Mouse (Mus musculus): ENCODE measurements around the gene Odr4. TPM values are rescaled to one million over a fixed set of nuclear protein-coding genes. Genes with fewer than 3 reads are reported as not detected.

Gene Odr4
- polyA plus RNA-seq, 1 experiment: 3.4 TPM

DNA sequence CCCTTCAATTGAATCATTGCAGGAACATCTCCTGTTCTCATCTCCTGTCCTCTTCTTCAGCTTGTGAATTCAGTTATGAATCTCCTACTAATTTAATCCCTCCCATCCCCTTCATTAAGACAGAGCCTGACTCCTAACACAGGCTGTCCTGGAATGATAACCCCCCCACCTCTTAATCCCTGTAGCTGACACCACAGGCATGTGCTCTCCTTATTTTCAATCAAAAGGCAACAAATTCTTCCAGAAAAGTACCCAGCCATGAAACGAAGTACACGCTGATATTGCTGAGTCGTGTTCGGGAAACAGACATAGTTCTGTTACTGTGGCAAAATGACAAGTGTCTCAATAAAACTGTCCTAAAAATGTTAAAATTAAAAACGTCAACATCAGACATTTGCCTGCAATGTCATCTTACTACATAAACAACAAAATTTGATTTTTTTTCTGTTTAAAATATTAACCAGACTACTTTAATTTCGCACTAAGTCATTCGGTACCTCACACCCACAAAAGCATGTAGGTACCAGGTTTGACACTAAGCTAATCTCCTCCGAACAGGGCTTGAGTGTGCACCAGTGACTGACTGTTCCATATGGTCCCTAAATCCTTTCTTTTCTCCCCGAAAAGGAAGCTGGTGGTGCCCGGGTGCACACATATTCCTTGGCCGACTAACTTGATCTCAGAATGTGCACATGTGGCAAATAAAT, 796 bp downstream of the Odr4 start:
- DNase-seq: no peak
- H3K4me1 ChIP-seq (replicated peaks; ENCODE audit: control insufficient read depth, insufficient read depth, low read length): peaks cover 5% of the 10 kb centered on the region
- H3K27me3 ChIP-seq (ENCODE audit: control insufficient read depth, insufficient read depth, low read length): no peaks in the 10 kb centered on the region
- H3K27ac ChIP-seq (ENCODE audit: control insufficient read depth, insufficient read depth, low read length): peak overlapping the region; percentile 59; the same call in 1 of the 2 replicates
- WGBS: 8% methylated on average over 11 of the region's 11 CpGs
- H3K36me3 ChIP-seq (ENCODE audit: control insufficient read depth, insufficient read depth, low read length): peaks cover 4% of the 10 kb centered on the region
- no peak for TF ChIP-seq CTCF (IDR thresholded peaks at IDR 0.05; ENCODE audit: borderline replicate concordance, control insufficient read depth, extremely low read depth, insufficient read depth, low read length, poor library complexity)
- TF ChIP-seq POLR2A (IDR thresholded peaks at IDR 0.05; ENCODE audit: control insufficient read depth, extremely low read depth, insufficient read depth, low read length, poor library complexity): no peak
- peak overlapping the region; percentile 79 for H3K4me3 ChIP-seq (ENCODE audit: control insufficient read depth, insufficient read depth, low read length)

DNA sequence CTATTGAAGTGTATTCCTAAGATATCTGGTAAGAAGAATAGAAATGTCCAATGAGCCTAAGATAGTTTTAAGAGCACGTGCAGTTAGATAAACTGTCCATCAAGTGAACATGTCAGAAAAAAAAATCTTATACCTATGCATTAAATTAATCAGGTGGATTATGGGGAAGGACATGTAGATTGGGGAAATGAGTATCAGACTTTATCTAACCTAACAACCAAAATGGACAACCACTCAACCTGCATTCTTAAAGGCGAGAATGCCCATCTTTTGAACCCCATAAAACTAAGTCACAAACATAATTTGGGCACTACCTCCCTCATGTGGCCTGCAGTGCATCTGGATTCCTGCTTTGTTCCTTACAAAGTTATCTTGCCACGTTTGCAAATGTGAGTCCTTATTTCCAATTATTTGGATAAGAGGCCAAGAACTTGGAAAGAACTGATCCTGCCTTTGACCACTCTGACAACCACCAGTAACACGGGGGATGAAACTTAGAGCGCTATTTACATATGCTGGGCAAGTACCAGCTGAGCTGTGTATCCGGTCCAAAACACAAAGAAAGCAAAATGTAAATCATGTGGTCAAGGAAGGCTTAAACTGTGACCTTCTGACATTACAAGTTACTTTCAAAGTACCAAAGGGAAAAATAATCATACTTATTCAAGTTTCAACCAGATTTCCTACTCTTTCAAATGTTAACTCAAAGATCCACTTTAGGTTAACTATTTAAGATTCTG, 3.3 kb downstream of the Odr4 start:
- H3K27me3 ChIP-seq (ENCODE audit: control insufficient read depth, insufficient read depth, low read length): no peaks in the 10 kb centered on the region
- 96% methylated on average over 6 of the region's 6 CpGs for WGBS

DNA sequence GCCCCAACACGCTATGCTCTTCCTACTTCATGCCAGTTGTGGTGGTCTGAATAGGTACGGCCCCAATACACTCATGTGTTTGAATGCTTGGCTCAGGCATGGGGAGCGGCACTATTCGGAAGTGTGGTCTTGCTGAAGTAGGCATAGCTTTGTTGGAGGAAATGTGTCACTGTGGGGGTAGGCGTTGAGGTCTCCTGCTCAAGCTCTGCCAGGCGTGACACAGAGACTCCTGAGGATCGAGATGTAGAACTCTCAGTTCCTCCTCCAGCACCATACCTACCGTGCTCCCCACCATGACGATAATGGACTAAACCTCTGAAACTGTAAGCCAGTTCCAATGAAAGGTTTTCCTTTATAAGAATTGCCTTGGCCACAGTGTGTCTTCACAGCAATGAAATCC, 5.3 kb downstream of the Odr4 start:
- Histone ChIP-seq H3K27me3 (ENCODE audit: control insufficient read depth, insufficient read depth, low read length) (no peaks in the 10 kb centered on the region), H3K36me3 (ENCODE audit: control insufficient read depth, insufficient read depth, low read length) (0 out of 2 replicates have a peak, but pooled peaks cover 4% of the 10 kb centered on the region), H3K4me3 (ENCODE audit: control insufficient read depth, insufficient read depth, low read length) (no peak overlapping the region), H3K27ac (ENCODE audit: control insufficient read depth, insufficient read depth, low read length) (no peak overlapping the region), H3K4me1 (replicated peaks; ENCODE audit: control insufficient read depth, insufficient read depth, low read length) (no peaks in the 10 kb centered on the region)
- 95% methylated on average over 9 of the region's 9 CpGs for WGBS
- TF ChIP-seq POLR2A (IDR thresholded peaks at IDR 0.05; ENCODE audit: control insufficient read depth, extremely low read depth, insufficient read depth, low read length, poor library complexity): no peak
- TF ChIP-seq CTCF (IDR thresholded peaks at IDR 0.05; ENCODE audit: borderline replicate concordance, control insufficient read depth, extremely low read depth, insufficient read depth, low read length, poor library complexity): no peak
- no peak for DNase-seq

More for the DNA sequence above, 3.3 kb downstream of the Odr4 start:
- DNase-seq: no peak
- Histone ChIP-seq H3K4me1 (replicated peaks; ENCODE audit: control insufficient read depth, insufficient read depth, low read length) (peaks cover 2% of the 10 kb centered on the region; the same call in 1 of the 2 replicates), H3K27ac (ENCODE audit: control insufficient read depth, insufficient read depth, low read length) (no peak overlapping the region), H3K4me3 (ENCODE audit: control insufficient read depth, insufficient read depth, low read length) (no peak overlapping the region), H3K36me3 (ENCODE audit: control insufficient read depth, insufficient read depth, low read length) (0 out of 2 replicates have a peak, but pooled peaks cover 4% of the 10 kb centered on the region)
- no peak for TF ChIP-seq POLR2A (IDR thresholded peaks at IDR 0.05; ENCODE audit: control insufficient read depth, extremely low read depth, insufficient read depth, low read length, poor library complexity)
- no peak for TF ChIP-seq CTCF (IDR thresholded peaks at IDR 0.05; ENCODE audit: borderline replicate concordance, control insufficient read depth, extremely low read depth, insufficient read depth, low read length, poor library complexity)

DNA sequence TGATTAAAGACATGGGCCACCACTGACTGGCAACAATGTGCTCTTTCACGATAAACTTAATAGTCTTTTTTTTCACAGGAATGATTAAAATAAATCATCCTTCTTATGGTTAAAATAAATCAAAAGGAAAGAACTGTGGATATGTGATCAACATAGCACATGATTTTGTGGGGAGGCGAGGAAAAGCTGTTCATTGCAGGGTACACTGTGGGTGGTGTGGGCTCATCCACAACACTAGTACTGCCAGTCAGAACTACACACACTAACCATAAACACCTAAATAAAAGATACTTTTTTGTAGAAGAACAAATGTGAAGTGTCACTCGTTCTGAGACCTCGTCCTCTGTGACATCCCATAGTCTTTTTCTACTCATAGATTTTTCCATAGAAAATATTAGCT, 8.7 kb downstream of the Odr4 start:
- no peaks in the 10 kb centered on the region for H3K27me3 ChIP-seq (ENCODE audit: control insufficient read depth, insufficient read depth, low read length)
- no peak for TF ChIP-seq CTCF (IDR thresholded peaks at IDR 0.05; ENCODE audit: borderline replicate concordance, control insufficient read depth, extremely low read depth, insufficient read depth, low read length, poor library complexity)
- TF ChIP-seq POLR2A (IDR thresholded peaks at IDR 0.05; ENCODE audit: control insufficient read depth, extremely low read depth, insufficient read depth, low read length, poor library complexity): no peak
- 0 out of 2 replicates have a peak, but pooled peaks cover 4% of the 10 kb centered on the region for H3K36me3 ChIP-seq (ENCODE audit: control insufficient read depth, insufficient read depth, low read length)
- 97% methylated on average over 4 of the region's 4 CpGs for WGBS
- no peaks in the 10 kb centered on the region for H3K4me1 ChIP-seq (replicated peaks; ENCODE audit: control insufficient read depth, insufficient read depth, low read length)
- H3K4me3 ChIP-seq (ENCODE audit: control insufficient read depth, insufficient read depth, low read length): no peak overlapping the region
- no peak for DNase-seq
- no peak overlapping the region for H3K27ac ChIP-seq (ENCODE audit: control insufficient read depth, insufficient read depth, low read length)

DNA sequence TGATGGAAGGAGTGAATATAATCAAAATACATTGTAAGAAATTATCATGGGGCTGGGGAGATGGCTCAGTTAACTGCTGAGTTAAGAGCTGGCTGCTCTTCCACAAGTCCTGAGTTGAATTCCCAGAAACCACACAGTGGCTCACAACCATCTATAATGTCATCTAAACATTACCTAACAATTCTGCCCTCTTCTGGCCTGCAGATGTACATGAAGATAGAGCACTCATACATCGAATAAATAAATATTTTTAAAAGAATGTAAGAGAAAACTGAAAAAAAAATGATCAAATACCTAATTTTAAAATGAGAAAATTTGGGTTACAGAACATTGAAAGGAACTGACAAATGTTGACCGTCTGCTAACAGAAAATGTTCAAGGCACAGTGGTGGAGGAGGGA, 18.6 kb downstream of the Odr4 start:
- Histone ChIP-seq H3K27ac (ENCODE audit: control insufficient read depth, insufficient read depth, low read length) (no peak overlapping the region), H3K27me3 (ENCODE audit: control insufficient read depth, insufficient read depth, low read length) (no peaks in the 10 kb centered on the region), H3K4me1 (replicated peaks; ENCODE audit: control insufficient read depth, insufficient read depth, low read length) (no peaks in the 10 kb centered on the region), H3K4me3 (ENCODE audit: control insufficient read depth, insufficient read depth, low read length) (no peak overlapping the region), H3K36me3 (ENCODE audit: control insufficient read depth, insufficient read depth, low read length) (no peaks in the 10 kb centered on the region)
- TF ChIP-seq POLR2A (IDR thresholded peaks at IDR 0.05; ENCODE audit: control insufficient read depth, extremely low read depth, insufficient read depth, low read length, poor library complexity) (no peak), CTCF (IDR thresholded peaks at IDR 0.05; ENCODE audit: borderline replicate concordance, control insufficient read depth, extremely low read depth, insufficient read depth, low read length, poor library complexity) (no peak)
- 96% methylated on average over 2 of the region's 2 CpGs for WGBS
- no peak for DNase-seq

DNA sequence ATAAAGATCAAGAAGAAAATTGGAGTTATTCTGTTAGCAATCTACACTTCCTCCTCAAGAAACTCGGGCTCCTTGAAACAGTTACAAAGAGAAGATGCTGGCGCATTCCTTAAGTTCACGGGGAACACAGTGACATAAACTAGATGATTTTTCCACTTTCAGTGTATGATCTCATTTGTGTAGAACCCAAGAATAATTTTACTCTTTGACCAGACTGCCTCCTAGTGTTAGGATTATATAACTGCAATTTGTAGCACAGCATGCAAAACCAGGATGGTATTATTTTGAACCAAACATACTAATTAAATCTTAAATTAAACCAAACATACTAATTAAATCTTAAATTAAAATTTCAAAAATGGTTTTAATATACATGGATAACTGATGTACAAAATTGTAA, 20.0 kb downstream of the Odr4 start:
- WGBS: 91% methylated on average over 3 of the region's 3 CpGs
- H3K4me1 ChIP-seq (replicated peaks; ENCODE audit: control insufficient read depth, insufficient read depth, low read length): no peaks in the 10 kb centered on the region
- no peak for DNase-seq
- TF ChIP-seq POLR2A (IDR thresholded peaks at IDR 0.05; ENCODE audit: control insufficient read depth, extremely low read depth, insufficient read depth, low read length, poor library complexity) (no peak), CTCF (IDR thresholded peaks at IDR 0.05; ENCODE audit: borderline replicate concordance, control insufficient read depth, extremely low read depth, insufficient read depth, low read length, poor library complexity) (no peak)
- H3K27me3 ChIP-seq (ENCODE audit: control insufficient read depth, insufficient read depth, low read length): no peaks in the 10 kb centered on the region
- no peak overlapping the region for H3K27ac ChIP-seq (ENCODE audit: control insufficient read depth, insufficient read depth, low read length)
- no peak overlapping the region for H3K4me3 ChIP-seq (ENCODE audit: control insufficient read depth, insufficient read depth, low read length)
- H3K36me3 ChIP-seq (ENCODE audit: control insufficient read depth, insufficient read depth, low read length): no peaks in the 10 kb centered on the region
